Mouse (Mus musculus) kidney, embryonic 15.5 days (tissue): Measurements from ENCODE around the gene Ly6g5b. TPM values are rescaled to one million over a fixed set of nuclear protein-coding genes. Genes with fewer than 3 reads are reported as not detected.
"Not testable (repeated sequence)": the region's sequence is repeated elsewhere in the genome, so short reads cannot be mapped to it uniquely, and the experiment has no call there.

Experiments
- ATAC-seq: fragments of 200-750 bp; cut with Nextera tagmentation; replicated peaks from 2 replicates; pipeline ENCODE4 v1.8.0; 2017; ENCODE audit warnings: moderate TSS enrichment; ENCODE audit not compliant: low FRiP score
- H3K27ac ChIP-seq: fragments of 300-500 bp; sonication (generic); 2 replicates; pipeline ENCODE4 v1.5.1; 2015; ENCODE audit warnings: mild to moderate bottlenecking, inconsistent platforms
- H3K27me3 ChIP-seq: fragments of 300-500 bp; sonication (generic); 2 replicates; pipeline ENCODE4 v1.6.1; 2015; ENCODE audit warnings: inconsistent platforms
- H3K36me3 ChIP-seq: fragments of 300-500 bp; sonication (generic); 2 replicates; pipeline ENCODE4 v1.6.1; 2015; ENCODE audit warnings: inconsistent platforms
- H3K4me1 ChIP-seq: fragments of 300-500 bp; sonication (generic); 2 replicates; pipeline ENCODE4 v1.6.1; 2015; ENCODE audit warnings: inconsistent platforms
- H3K4me2 ChIP-seq: fragments of 300-500 bp; sonication (generic); 2 replicates; pipeline ENCODE4 v1.6.1; 2015; ENCODE audit warnings: moderate library complexity, mild to moderate bottlenecking, inconsistent platforms
- H3K4me3 ChIP-seq: fragments of 300-500 bp; sonication (generic); replicated peaks from 2 replicates; pipeline ENCODE4 v1.5.1; 2015; ENCODE audit warnings: mild to moderate bottlenecking, inconsistent platforms
- H3K9ac ChIP-seq: fragments of 300-500 bp; sonication (generic); 2 replicates; pipeline ENCODE4 v1.6.1; 2015; ENCODE audit warnings: mild to moderate bottlenecking, inconsistent platforms
- H3K9me3 ChIP-seq: fragments of 300-500 bp; sonication (generic); replicated peaks from 2 replicates; pipeline ENCODE4 v1.6.1; 2016; ENCODE audit warnings: inconsistent platforms
- WGBS: fragments of 180-500 bp; shearing (Covaris S2); methylation state at CpG from one replicate; pipeline ENCODE4 v1.1.7; 2015; ENCODE audit warnings: mixed read lengths; 5-methylcytosine and 5-hydroxymethylcytosine counted together
- polyA plus RNA-seq: library from polyadenylated mRNA; unstranded; fragments of >200 nt; fragmentation: Nextera tagmentation; extraction: Ambion mirVana; gene quantifications from 2 replicates; pipeline ENCODE4 v1.2.1, GENCODE M21; 2015

The Ly6g5b gene
- polyA plus RNA-seq, 1 experiment from 2014 or later, result 0.99 TPM

GRCm38 (mm10) chr17:35134801-35135590 is 19.8 kb upstream of the Ly6g5b start, which contains the start of gene Bag6:
Gene Bag6 (plus strand): TSS chr17:35135178.
- H3K4me2 ChIP-seq, result peak within 1 kb of the TSS; percentile 83
- peak; percentile 93 for ATAC-seq
- no peaks in the 10 kb centered on the region for H3K9me3 ChIP-seq
- H3K27ac ChIP-seq, result peak within 1 kb of the TSS; percentile 96
- H3K4me3 ChIP-seq, result peak within 1 kb of the TSS; percentile 80
- no peaks in the 10 kb centered on the region for H3K27me3 ChIP-seq
- H3K9ac ChIP-seq, result peak within 1 kb of the TSS; percentile 73
- under 1% methylated on average over 66 of the region's 66 CpGs for WGBS
- peaks cover 28% of the 10 kb centered on the region for H3K4me1 ChIP-seq
- peaks cover 30% of the 10 kb centered on the region for H3K36me3 ChIP-seq

- 95% methylated on average over 7 of the region's 7 CpGs for WGBS
- H3K36me3 ChIP-seq, result peaks cover 25% of the 10 kb centered on the region
- no peak overlapping the region for H3K27ac ChIP-seq
- no peak for ATAC-seq
- no peak overlapping the region for H3K9ac ChIP-seq
- H3K4me3 ChIP-seq, result no peak overlapping the region
- no peaks in the 10 kb centered on the region for H3K9me3 ChIP-seq
- no peaks in the 10 kb centered on the region for H3K27me3 ChIP-seq
- H3K4me1 ChIP-seq, result peaks cover 34% of the 10 kb centered on the region
- H3K4me2 ChIP-seq, result no peak overlapping the region
Observed at GRCm38 (mm10) chr17:35133517-35133916, 18.3 kb upstream of the Ly6g5b start.

GRCm38 (mm10) chr17:35132174-35132560 is 16.9 kb upstream of the Ly6g5b start:
- Histone ChIP-seq H3K4me1 (peaks cover 37% of the 10 kb centered on the region), H3K4me2 (no peak overlapping the region), H3K9ac (no peak overlapping the region), H3K36me3 (peaks cover 24% of the 10 kb centered on the region; the same call in 1 of the 2 replicates), H3K9me3 (no peaks in the 10 kb centered on the region), H3K4me3 (no peak overlapping the region), H3K27ac (peak overlapping the region; percentile 29), H3K27me3 (no peaks in the 10 kb centered on the region)
- ATAC-seq, result no peak
- WGBS, result 64% methylated on average over 3 of the region's 3 CpGs

- H3K4me2 ChIP-seq, result 0 out of 2 replicates have a peak within 1 kb of the TSS, but pooled peaks have one; percentile 0
- H3K4me3 ChIP-seq, result no peak within 1 kb of the TSS
- no peaks in the 10 kb centered on the region for H3K9me3 ChIP-seq
- H3K27me3 ChIP-seq, result no peaks in the 10 kb centered on the region
- peaks cover 37% of the 10 kb centered on the region for H3K4me1 ChIP-seq
- 59% methylated on average over 15 of the region's 15 CpGs for WGBS
- H3K9ac ChIP-seq, result no peak within 1 kb of the TSS
- peak within 1 kb of the TSS; percentile 29 for H3K27ac ChIP-seq
- H3K36me3 ChIP-seq, result peaks cover 24% of the 10 kb centered on the region; the same call in 1 of the 2 replicates
- no peak for ATAC-seq
Observed at GRCm38 (mm10) chr17:35131500-35132173, 16.4 kb upstream of the Ly6g5b start, which contains the start of gene Apom. Gene Apom (minus strand): TSS chr17:35132050.

- ATAC-seq, result no peak
- WGBS, result 90% methylated on average over 8 of the region's 8 CpGs
- Histone ChIP-seq H3K9ac (no peak overlapping the region), H3K36me3 (peaks cover 24% of the 10 kb centered on the region; the same call in 1 of the 2 replicates), H3K4me2 (no peak overlapping the region), H3K27me3 (no peaks in the 10 kb centered on the region), H3K4me1 (peaks cover 37% of the 10 kb centered on the region), H3K4me3 (no peak overlapping the region), H3K27ac (peak overlapping the region; percentile 29), H3K9me3 (no peaks in the 10 kb centered on the region)
Observed at GRCm38 (mm10) chr17:35131038-35131437, 15.8 kb upstream of the Ly6g5b start.

- Histone ChIP-seq H3K4me3 (no peak overlapping the region), H3K36me3 (peaks cover 34% of the 10 kb centered on the region), H3K9me3 (no peaks in the 10 kb centered on the region), H3K4me2 (no peak overlapping the region), H3K4me1 (peaks cover 49% of the 10 kb centered on the region), H3K9ac (no peak overlapping the region), H3K27ac (0 out of 2 replicates have a peak overlapping the region, but pooled peaks have one; percentile 32), H3K27me3 (no peaks in the 10 kb centered on the region)
- WGBS, result 44% methylated on average over 11 of the region's 11 CpGs
- ATAC-seq, result 0 out of 2 replicates have a peak, but pooled peaks have one; percentile 17
Observed at GRCm38 (mm10) chr17:35128996-35129395, 13.8 kb upstream of the Ly6g5b start.

GRCm38 (mm10) chr17:35127017-35127416 is 11.8 kb upstream of the Ly6g5b start:
- no peak for ATAC-seq
- WGBS, result 63% methylated on average over 13 of the region's 13 CpGs
- peak overlapping the region; percentile 93 for H3K27ac ChIP-seq

GRCm38 (mm10) chr17:35126206-35126611 is 11.0 kb upstream of the Ly6g5b start, which contains the start of gene D17H6S53E:
Gene D17H6S53E (plus strand): TSS chr17:35126373.
- Histone ChIP-seq H3K4me1 (peaks cover 48% of the 10 kb centered on the region), H3K27ac (peak within 1 kb of the TSS; percentile 93), H3K4me3 (peak within 1 kb of the TSS; percentile 75), H3K4me2 (peak within 1 kb of the TSS; percentile 80), H3K27me3 (no peaks in the 10 kb centered on the region), H3K9ac (peak within 1 kb of the TSS; percentile 77), H3K9me3 (no peaks in the 10 kb centered on the region), H3K36me3 (peaks cover 45% of the 10 kb centered on the region)
- WGBS, result under 1% methylated on average over 36 of the region's 36 CpGs
- ATAC-seq, result peak; percentile 30

More at GRCm38 (mm10) chr17:35127017-35127416, 11.8 kb upstream of the Ly6g5b start:
- peaks cover 54% of the 10 kb centered on the region for H3K4me1 ChIP-seq
- peak overlapping the region; percentile 77; the same call in 1 of the 2 replicates for H3K9ac ChIP-seq
- H3K36me3 ChIP-seq, result peaks cover 45% of the 10 kb centered on the region
- no peaks in the 10 kb centered on the region for H3K9me3 ChIP-seq
- H3K4me3 ChIP-seq, result peak overlapping the region; percentile 75
- H3K4me2 ChIP-seq, result peak overlapping the region; percentile 80
- no peaks in the 10 kb centered on the region for H3K27me3 ChIP-seq

GRCm38 (mm10) chr17:35125578-35125977 is 10.3 kb upstream of the Ly6g5b start:
- 32% methylated on average over 6 of the region's 6 CpGs for WGBS
- H3K4me1 ChIP-seq, result peaks cover 48% of the 10 kb centered on the region
- peak overlapping the region; percentile 77 for H3K9ac ChIP-seq
- H3K27ac ChIP-seq, result peak overlapping the region; percentile 93
- ATAC-seq, result no peak
- no peaks in the 10 kb centered on the region for H3K9me3 ChIP-seq
- H3K4me2 ChIP-seq, result peak overlapping the region; percentile 80
- peaks cover 45% of the 10 kb centered on the region for H3K36me3 ChIP-seq
- no peaks in the 10 kb centered on the region for H3K27me3 ChIP-seq
- H3K4me3 ChIP-seq, result peak overlapping the region; percentile 75

- no peak for ATAC-seq
- no peak overlapping the region for H3K9ac ChIP-seq
- peaks cover 53% of the 10 kb centered on the region for H3K4me1 ChIP-seq
- H3K4me2 ChIP-seq, result peak overlapping the region; percentile 80; the same call in 1 of the 2 replicates
- no peaks in the 10 kb centered on the region for H3K27me3 ChIP-seq
- peaks cover 40% of the 10 kb centered on the region for H3K36me3 ChIP-seq
- 0 out of 2 replicates have a peak overlapping the region, but pooled peaks have one; percentile 75 for H3K4me3 ChIP-seq
- H3K9me3 ChIP-seq, result no peaks in the 10 kb centered on the region
- 0 out of 2 replicates have a peak overlapping the region, but pooled peaks have one; percentile 93 for H3K27ac ChIP-seq
- 100% methylated on average over 1 of the region's 1 CpGs for WGBS
Observed at GRCm38 (mm10) chr17:35125081-35125480, 9.9 kb upstream of the Ly6g5b start.

- peaks cover 39% of the 10 kb centered on the region for H3K36me3 ChIP-seq
- not testable (repeated sequence) for H3K9ac ChIP-seq, H3K4me2 ChIP-seq, H3K27ac ChIP-seq, H3K4me3 ChIP-seq, H3K9me3 ChIP-seq, ATAC-seq, H3K27me3 ChIP-seq
- H3K4me1 ChIP-seq, result peaks cover 60% of the 10 kb centered on the region
- WGBS, result 92% methylated on average over 12 of the region's 12 CpGs
Observed at GRCm38 (mm10) chr17:35124261-35124896, 9.2 kb upstream of the Ly6g5b start.
